Mouse (Mus musculus): Measurements from ENCODE around the gene Pkp2. TPM values are rescaled to one million over a fixed set of nuclear protein-coding genes. Genes with fewer than 3 reads are reported as not detected.

Gene Pkp2
- polyA plus RNA-seq, 1 experiment from 2014 or later = 3.7 TPM

- no peak for ATAC-seq (ENCODE audit: low read depth)
- no peaks in the 10 kb centered on the region for H3K36me3 ChIP-seq (ENCODE audit: control insufficient read depth, insufficient read depth, low read length)
- no peak for DNase-seq (ENCODE audit: low spot score)
- no peak overlapping the region for H3K27ac ChIP-seq (replicated peaks; ENCODE audit: low read depth, low read length)
- H3K27me3 ChIP-seq (replicated peaks; ENCODE audit: control insufficient read depth, insufficient read depth, low read length) = no peaks in the 10 kb centered on the region
- H3K9ac ChIP-seq (ENCODE audit: low read depth, low read length) = no peak overlapping the region
- no peaks in the 10 kb centered on the region for H3K9me3 ChIP-seq (ENCODE audit: control insufficient read depth, low read length)
- no peak overlapping the region for H3K4me2 ChIP-seq (ENCODE audit: low read depth, low read length)
- 88% methylated on average over 6 of the region's 6 CpGs for WGBS
- no peak overlapping the region for H3K4me3 ChIP-seq (ENCODE audit: low read depth, low read length)
- H3K4me1 ChIP-seq (ENCODE audit: control insufficient read depth, insufficient read depth, low read length) = no peaks in the 10 kb centered on the region
Measured at GRCm38 (mm10) chr16:16273752-16274151, 60.6 kb downstream of the Pkp2 start.

- DNase-seq (ENCODE audit: low spot score) = peak; percentile 97
- H3K4me2 ChIP-seq (ENCODE audit: low read depth, low read length) = peak within 1 kb of the TSS; percentile 67
- H3K27ac ChIP-seq (replicated peaks; ENCODE audit: low read depth, low read length) = peak within 1 kb of the TSS; percentile 98
- whole genome bisulfite sequencing = under 1% methylated on average over 35 of the region's 50 CpGs
- H3K27me3 ChIP-seq (replicated peaks; ENCODE audit: control insufficient read depth, insufficient read depth, low read length) = no peaks in the 10 kb centered on the region
- H3K9ac ChIP-seq (ENCODE audit: low read depth, low read length) = peak within 1 kb of the TSS; percentile 84
- H3K36me3 ChIP-seq (ENCODE audit: control insufficient read depth, insufficient read depth, low read length) = peaks cover 16% of the 10 kb centered on the region
- peak; percentile 99 for ATAC-seq (ENCODE audit: low read depth)
- no peaks in the 10 kb centered on the region for H3K9me3 ChIP-seq (ENCODE audit: control insufficient read depth, low read length)
- peaks cover 9% of the 10 kb centered on the region; the same call in 1 of the 2 replicates for H3K4me1 ChIP-seq (ENCODE audit: control insufficient read depth, insufficient read depth, low read length)
- peak within 1 kb of the TSS; percentile 92 for H3K4me3 ChIP-seq (ENCODE audit: low read depth, low read length)
Measured at GRCm38 (mm10) chr16:16302369-16303137, 89.4 kb downstream of the Pkp2 start, which contains the start of gene Yars2. Gene Yars2, plus strand, starts transcription at chr16:16302965.

- Histone ChIP-seq H3K9ac (ENCODE audit: low read depth, low read length) (peak overlapping the region; percentile 84), H3K27me3 (replicated peaks; ENCODE audit: control insufficient read depth, insufficient read depth, low read length) (no peaks in the 10 kb centered on the region), H3K36me3 (ENCODE audit: control insufficient read depth, insufficient read depth, low read length) (peaks cover 21% of the 10 kb centered on the region), H3K4me2 (ENCODE audit: low read depth, low read length) (peak overlapping the region; percentile 67), H3K4me1 (ENCODE audit: control insufficient read depth, insufficient read depth, low read length) (peaks cover 9% of the 10 kb centered on the region; the same call in 1 of the 2 replicates), H3K27ac (replicated peaks; ENCODE audit: low read depth, low read length) (peak overlapping the region; percentile 98), H3K4me3 (ENCODE audit: low read depth, low read length) (peak overlapping the region; percentile 92), H3K9me3 (ENCODE audit: control insufficient read depth, low read length) (no peaks in the 10 kb centered on the region)
- WGBS = under 1% methylated on average over 19 of the region's 61 CpGs
- peak; percentile 58 for ATAC-seq (ENCODE audit: low read depth)
- DNase-seq (ENCODE audit: low spot score) = peak; percentile 33
Measured at GRCm38 (mm10) chr16:16303138-16303827, 90.2 kb downstream of the Pkp2 start.

DNA sequence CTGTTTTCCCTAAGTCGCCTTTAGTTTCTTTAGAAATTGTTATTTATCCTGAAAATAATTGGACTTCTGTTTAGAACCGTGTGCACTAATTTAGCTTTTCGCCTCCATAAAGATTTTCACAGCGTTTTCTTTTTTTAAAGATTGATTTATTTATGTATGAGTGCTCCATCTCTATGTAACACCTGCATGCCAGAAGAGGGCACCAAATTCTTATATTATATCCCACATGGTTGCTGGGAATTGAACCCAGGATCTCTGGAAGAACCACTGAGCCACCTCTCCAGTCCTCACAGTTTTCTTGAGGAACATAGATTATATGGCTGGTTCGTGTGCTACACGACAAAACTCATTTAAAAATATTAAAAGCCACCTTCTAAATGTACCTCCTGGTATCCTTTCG is 90.8 kb downstream of the Pkp2 start:
- peak overlapping the region; percentile 84 for H3K9ac ChIP-seq (ENCODE audit: low read depth, low read length)
- no peak overlapping the region for H3K27ac ChIP-seq (replicated peaks; ENCODE audit: low read depth, low read length)
- no peaks in the 10 kb centered on the region for H3K27me3 ChIP-seq (replicated peaks; ENCODE audit: control insufficient read depth, insufficient read depth, low read length)
- DNase-seq (ENCODE audit: low spot score) = peak; percentile 38
- ATAC-seq (ENCODE audit: low read depth) = no peak
- no peaks in the 10 kb centered on the region for H3K9me3 ChIP-seq (ENCODE audit: control insufficient read depth, low read length)
- peak overlapping the region; percentile 67 for H3K4me2 ChIP-seq (ENCODE audit: low read depth, low read length)
- peak overlapping the region; percentile 92 for H3K4me3 ChIP-seq (ENCODE audit: low read depth, low read length)
- peaks cover 9% of the 10 kb centered on the region; the same call in 1 of the 2 replicates for H3K4me1 ChIP-seq (ENCODE audit: control insufficient read depth, insufficient read depth, low read length)
- peaks cover 25% of the 10 kb centered on the region for H3K36me3 ChIP-seq (ENCODE audit: control insufficient read depth, insufficient read depth, low read length)
- WGBS = 20% methylated on average over 7 of the region's 7 CpGs

DNA sequence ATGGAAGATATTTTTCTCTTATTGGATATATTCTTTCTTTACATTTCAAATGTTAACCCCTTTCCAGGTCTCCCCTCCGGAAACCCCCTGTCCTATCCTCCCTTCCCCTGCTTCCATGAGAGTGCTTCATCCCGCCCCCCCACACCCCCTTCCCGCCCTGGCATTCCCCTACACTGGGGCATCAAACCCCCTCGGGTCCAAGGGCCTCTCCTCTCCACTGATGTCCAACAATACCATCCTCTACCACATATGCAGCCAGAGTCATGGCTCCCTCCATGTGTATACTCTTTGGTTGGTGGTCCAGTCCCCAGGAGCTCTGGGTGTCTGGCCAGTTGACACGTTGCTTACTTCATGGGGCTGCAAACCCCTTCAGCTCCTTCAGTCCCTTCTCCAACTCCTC is 98.2 kb downstream of the Pkp2 start:
- H3K27ac ChIP-seq (replicated peaks; ENCODE audit: low read depth, low read length) = no peak overlapping the region
- H3K4me1 ChIP-seq (ENCODE audit: control insufficient read depth, insufficient read depth, low read length) = no peaks in the 10 kb centered on the region
- 86% methylated on average over 5 of the region's 5 CpGs for WGBS
- ATAC-seq (ENCODE audit: low read depth) (no peak), DNase-seq (ENCODE audit: low spot score) (no peak)
- H3K4me2 ChIP-seq (ENCODE audit: low read depth, low read length) = no peak overlapping the region
- H3K4me3 ChIP-seq (ENCODE audit: low read depth, low read length) = no peak overlapping the region
- no peak overlapping the region for H3K9ac ChIP-seq (ENCODE audit: low read depth, low read length)
- no peaks in the 10 kb centered on the region for H3K27me3 ChIP-seq (replicated peaks; ENCODE audit: control insufficient read depth, insufficient read depth, low read length)
- no peaks in the 10 kb centered on the region for H3K9me3 ChIP-seq (ENCODE audit: control insufficient read depth, low read length)
- H3K36me3 ChIP-seq (ENCODE audit: control insufficient read depth, insufficient read depth, low read length) = peaks cover 74% of the 10 kb centered on the region

Other genes starting within 250 kb of the Pkp2 start
- 33.0 and 33.3 TPM in 2 replicates for gene Yars2, start 89.6 kb downstream of the Pkp2 start, polyA plus RNA-seq (2014; fragmentation: Nextera tagmentation; extraction: Ambion mirVana)
- 56.1 and 59.3 TPM in 2 replicates for gene Dnm1l, start 145.6 kb downstream of the Pkp2 start, polyA plus RNA-seq (2014; fragmentation: Nextera tagmentation; extraction: Ambion mirVana)

All from embryonic facial prominence, embryonic 14.5 days (tissue).